Comparison of ENCODE assay signal across 8 mouse cellular contexts in genomic region chr13:53261106-53261771, GRCm38 (mm10). TPM values are rescaled to one million over a fixed set of nuclear protein-coding genes. Genes with fewer than 3 reads are reported as not detected.
DNase-seq lines count a peak whose midpoint lies in the region; ATAC-seq and TF ChIP-seq lines count a peak whose summit lies in the region.

No protein-coding gene starts in this region.

- no peaks in the 10 kb centered on the region for H3K27me3 ChIP-seq in embryonic facial prominence, embryonic 13.5 days
- no peaks in the 10 kb centered on the region for H3K27me3 ChIP-seq in cerebellum, adult 2 months (ENCODE audit: control insufficient read depth, insufficient read depth, low read length)

- 61% methylated on average over 8 of the region's 8 CpGs for WGBS in embryonic facial prominence, embryonic 13.5 days
- 45% methylated on average over 8 of the region's 8 CpGs for WGBS in cerebellum, adult 2 months

- 0 out of 2 replicates have a peak, but pooled peaks cover 4% of the 10 kb centered on the region for H3K36me3 ChIP-seq in embryonic facial prominence, embryonic 13.5 days

- DNase-seq in ZHBTc4 (ENCODE audit: low read depth, low spot score) (peak; percentile 55), MN1 (ENCODE audit: low spot score) (no peak)
- peak; percentile 82 to 86 for DNase-seq in heart, postnatal 14 days
- peak; percentile 67 to 75 for DNase-seq in lung, adult 18-20 months
- DNase-seq in cerebellum, adult 2 months: no peak
- no peak for DNase-seq in left cerebral cortex, adult 9 months (ENCODE audit: low spot score in 2 of 2)

- no peak overlapping the region for H3K4me3 ChIP-seq in embryonic facial prominence, embryonic 13.5 days
- H3K4me3 ChIP-seq in cerebellum, adult 2 months (replicated peaks; ENCODE audit: insufficient read depth, low read depth, low read length): no peak overlapping the region

- TF ChIP-seq CTCF in cerebellum, adult 2 months (IDR thresholded peaks at IDR 0.05; ENCODE audit: borderline replicate concordance, insufficient read depth, low read depth, low read length): no peak

- H3K4me2 ChIP-seq in embryonic facial prominence, embryonic 13.5 days: no peak overlapping the region

- peak overlapping the region; percentile 28; the same call in 1 of the 2 replicates for H3K27ac ChIP-seq in embryonic facial prominence, embryonic 13.5 days
- H3K27ac ChIP-seq in cerebellum, adult 2 months (ENCODE audit: insufficient read depth, low read length): no peak overlapping the region

- H3K9me3 ChIP-seq in embryonic facial prominence, embryonic 13.5 days: no peaks in the 10 kb centered on the region

- no peak for TF ChIP-seq POLR2A in cerebellum, adult 2 months (IDR thresholded peaks at IDR 0.05; ENCODE audit: borderline replicate concordance, insufficient read depth, low read length)

- ATAC-seq in embryonic facial prominence, embryonic 13.5 days (ENCODE audit: insufficient number of reproducible peaks, insufficient read depth, low FRiP score, low TSS enrichment, low read depth): no peak
- no peak for ATAC-seq in monocyte, adult 5-6 weeks (replicated peaks; ENCODE audit: insufficient number of reproducible peaks, low FRiP score, low TSS enrichment, poor library complexity, severe bottlenecking)

- H3K9ac ChIP-seq in embryonic facial prominence, embryonic 13.5 days: no peak overlapping the region

- intact Hi-C loops in heart, postnatal 14 days (cut with DNase I): no loop called here

- H3K4me1 ChIP-seq in embryonic facial prominence, embryonic 13.5 days: peaks cover 89% of the 10 kb centered on the region
- H3K4me1 ChIP-seq in cerebellum, adult 2 months (ENCODE audit: control insufficient read depth, insufficient read depth, low read length): no peaks in the 10 kb centered on the region

RNA-seq across cellular contexts. Expression of gene Ror2, which starts 24.7 kb away (rescaled TPM):
- polyA plus RNA-seq in embryonic facial prominence, embryonic 13.5 days (2015; fragmentation: Nextera tagmentation; extraction: Ambion mirVana): 25.8 and 27.4 TPM in 2 replicates
- total RNA-seq in heart, postnatal 14 days (2021): 1 to 10 TPM; 3.3 to 3.5 TPM
- total RNA-seq in monocyte, adult 5-6 weeks (2017): not detected in 3 replicates
- 1.1 and 1.4 TPM in 2 replicates for polyA plus RNA-seq in cerebellum, adult 2 months (2012; rRNA removed)

Comparison
In these comparisons a context has a peak if more than half of its experiments do, and no peak if none do; other contexts are left out.
1. DNase-seq: peak in ZHBTc4 (single experiment), heart, postnatal 14 days (2 of 2) and lung, adult 18-20 months (2 of 2); none in MN1 (single experiment), cerebellum, adult 2 months (0 of 2) and left cerebral cortex, adult 9 months (0 of 2).